Mouse (Mus musculus) heart, postnatal 10 days (tissue): ENCODE measurements around the gene Cmas. TPM values are rescaled to one million over a fixed set of nuclear protein-coding genes. Genes with fewer than 3 reads are reported as not detected.
A peak's percentile ranks its signal among the peaks of the same experiment; 100 is the strongest.

Source experiments
- DNase-seq, 2 experiments: peaks; one replicate each; pipeline ENCODE4 v3.0.0; 2021
- intact Hi-C: fragments of 180-260 bp; cut with DNase I; formaldehyde crosslinking; loops from one replicate; pipeline ENCODE4 v1.15.1; 2025
- total RNA-seq, 2 experiments: library from RNA; stranded (reverse); gene quantifications; 2 replicates each; pipeline ENCODE4 v1.2.3; 2021

Cmas gene
- total RNA-seq, 2 experiments from 2014 or later = 36.5 to 41.0 TPM

- DNase-seq = no peak
These were observed 5.1 kb upstream of the Cmas start for GRCm38 (mm10) chr6:142751365-142751764.

GRCm38 (mm10) chr6:142752331-142753246 is 3.9 kb upstream of the Cmas start:
- intact Hi-C loops = loop anchor here (10.0 kb wide), 1 partner anchor 368 kb away; the partner anchor contains the start of genes Golt1b and Recql
- DNase-seq = no peak

More at GRCm38 (mm10) chr6:142751365-142751764, 5.1 kb upstream of the Cmas start:
- intact Hi-C loops = loop anchor here (10.0 kb wide), 1 partner anchor 367 kb away; the partner anchor contains the start of genes Golt1b and Recql

GRCm38 (mm10) chr6:142757334-142757965 is 964 bp downstream of the Cmas start:
- peak in 1 of 2 experiments; percentile 38 for DNase-seq
- intact Hi-C loops = loop anchor here (10.0 kb wide), 1 partner anchor 373 kb away; the partner anchor contains the start of genes Golt1b and Recql

- intact Hi-C loops = loop anchor here (10.0 kb wide), 1 partner anchor 373 kb away; the partner anchor contains the start of genes Golt1b and Recql
- no peak for DNase-seq
These were observed 1.5 kb downstream of the Cmas start for GRCm38 (mm10) chr6:142757976-142758375.

- no peak for DNase-seq
- intact Hi-C loops = loop anchor here (10.0 kb wide), 1 partner anchor 374 kb away; the partner anchor contains the start of genes Golt1b and Recql
These were observed 2.1 kb downstream of the Cmas start for GRCm38 (mm10) chr6:142758562-142758961.

- DNase-seq = no peak
- intact Hi-C loops = loop anchor here (10.0 kb wide), 1 partner anchor 375 kb away; the partner anchor contains the start of genes Golt1b and Recql
These were observed 3.1 kb downstream of the Cmas start for GRCm38 (mm10) chr6:142759633-142760032.

- no peak for DNase-seq
- intact Hi-C loops = no loop called here
These were observed 8.4 kb downstream of the Cmas start for GRCm38 (mm10) chr6:142764933-142765332.

GRCm38 (mm10) chr6:142767305-142767704 is 10.8 kb downstream of the Cmas start:
- intact Hi-C loops = no loop called here
- DNase-seq = no peak

- DNase-seq = no peak
- intact Hi-C loops = no loop called here
These were observed 13.4 kb downstream of the Cmas start for GRCm38 (mm10) chr6:142769896-142770295.

GRCm38 (mm10) chr6:142771643-142772042 is 15.2 kb downstream of the Cmas start:
- intact Hi-C loops = no loop called here
- no peak for DNase-seq

- DNase-seq = no peak
- intact Hi-C loops = no loop called here
These were observed 17.1 kb downstream of the Cmas start for GRCm38 (mm10) chr6:142773566-142773965.

GRCm38 (mm10) chr6:142776935-142777334 is 20.4 kb downstream of the Cmas start:
- intact Hi-C loops = no loop called here
- no peak for DNase-seq

- intact Hi-C loops = loop anchor here (2.0 kb wide), 1 partner anchor 36 kb away; no protein-coding TSS in a partner anchor
- peak; percentile 61 to 72 for DNase-seq
These were observed 22.7 kb downstream of the Cmas start for GRCm38 (mm10) chr6:142779045-142779811.

GRCm38 (mm10) chr6:142779812-142780573 is 23.5 kb downstream of the Cmas start:
- intact Hi-C loops = loop anchor here (2.0 to 10.0 kb wide), 2 partner anchors 35 to 395 kb away; no protein-coding TSS in a partner anchor
- no peak for DNase-seq

- DNase-seq = no peak
- intact Hi-C loops = loop anchor here (10.0 kb wide), 1 partner anchor 394 kb away; no protein-coding TSS in a partner anchor
These were observed 24.1 kb downstream of the Cmas start for GRCm38 (mm10) chr6:142780574-142781033.

GRCm38 (mm10) chr6:142781286-142781685 is 24.8 kb downstream of the Cmas start:
- intact Hi-C loops = loop anchor here (10.0 kb wide), 1 partner anchor 394 kb away; no protein-coding TSS in a partner anchor

GRCm38 (mm10) chr6:142785343-142785742 is 28.9 kb downstream of the Cmas start:
- DNase-seq = peak; percentile 58 to 79
- intact Hi-C loops = loop anchor here (10.0 kb wide), 1 partner anchor 389 kb away; no protein-coding TSS in a partner anchor

More at GRCm38 (mm10) chr6:142781286-142781685, 24.8 kb downstream of the Cmas start:
- no peak for DNase-seq

- no peak for DNase-seq
- intact Hi-C loops = loop anchor here (10.0 kb wide), 1 partner anchor 389 kb away; no protein-coding TSS in a partner anchor
These were observed 29.6 kb downstream of the Cmas start for GRCm38 (mm10) chr6:142786106-142786505.
